Comparison of ENCODE assay signal across 10 mouse cellular contexts in genomic region chr7:28137613-28138012, GRCm38 (mm10). TPM values are rescaled to one million over a fixed set of nuclear protein-coding genes. Genes with fewer than 3 reads are reported as not detected.
DNase-seq lines count a peak whose midpoint lies in the region; ATAC-seq and TF ChIP-seq lines count a peak whose summit lies in the region.
"Had no signal": no experiment of that assay in that cellular context is flagged by ENCODE, and none has a peak within 500 bp of the region (broad histone marks: within the 10 kb centered on the region; RNA-seq: fewer than 3 reads in every experiment).

No protein-coding gene starts in this region.

- TF ChIP-seq CTCF in intestine, postnatal 0 days (IDR thresholded peaks at IDR 0.05; ENCODE audit: low read depth): peak; percentile 79
- TF ChIP-seq CTCF in liver, postnatal 0 days (IDR thresholded peaks at IDR 0.05; ENCODE audit: low read depth): peak; percentile 61

- ATAC-seq in intestine, postnatal 0 days: no peak
- no peak for ATAC-seq in intestine, embryonic 15.5 days
- no peak for ATAC-seq in liver, postnatal 0 days
- no peak for ATAC-seq in midbrain, embryonic 15.5 days (replicated peaks)

- H3K27me3 ChIP-seq in intestine, postnatal 0 days (replicated peaks; ENCODE audit: control insufficient read depth, insufficient read depth, low read length): no peaks in the 10 kb centered on the region
- no peaks in the 10 kb centered on the region for H3K27me3 ChIP-seq in intestine, embryonic 15.5 days (replicated peaks)
- H3K27me3 ChIP-seq in liver, postnatal 0 days (ENCODE audit: insufficient read depth, low read length): no peaks in the 10 kb centered on the region
- no peaks in the 10 kb centered on the region for H3K27me3 ChIP-seq in midbrain, embryonic 15.5 days (replicated peaks)
- H3K27me3 ChIP-seq: limb, embryonic 13.5 days; stomach, embryonic 15.5 days had no signal

- DNase-seq in CD4-positive helper T cell, adult 2 months (ENCODE audit: low read depth, low spot score): peak; percentile 10
- peak; percentile 82 for DNase-seq in ZHBTc4 (ENCODE audit: low read depth, low spot score)
- peak; percentile 37 for DNase-seq in forelimb bud, embryonic 11.5 days (ENCODE audit: low read depth, low spot score)
- no peak for DNase-seq in liver, postnatal 0 days
- DNase-seq in spleen, postnatal 4 days (ENCODE audit: low spot score in 2 of 2): no peak

- H3K4me2 ChIP-seq in intestine, postnatal 0 days (replicated peaks; ENCODE audit: low read depth): no peak overlapping the region
- no peak overlapping the region for H3K4me2 ChIP-seq in intestine, embryonic 15.5 days (replicated peaks)
- H3K4me2 ChIP-seq in liver, postnatal 0 days (ENCODE audit: low read depth, low read length): no peak overlapping the region
- H3K4me2 ChIP-seq in midbrain, embryonic 15.5 days: no peak overlapping the region
- H3K4me2 ChIP-seq: limb, embryonic 13.5 days; stomach, embryonic 15.5 days had no signal

- no peaks in the 10 kb centered on the region for H3K36me3 ChIP-seq in intestine, postnatal 0 days (ENCODE audit: control insufficient read depth, insufficient read depth)
- H3K36me3 ChIP-seq in intestine, embryonic 15.5 days: no peaks in the 10 kb centered on the region
- H3K36me3 ChIP-seq in liver, postnatal 0 days (replicated peaks; ENCODE audit: insufficient read depth, low read length): no peaks in the 10 kb centered on the region
- H3K36me3 ChIP-seq in midbrain, embryonic 15.5 days (replicated peaks): no peaks in the 10 kb centered on the region
- H3K36me3 ChIP-seq: limb, embryonic 13.5 days; stomach, embryonic 15.5 days had no signal

- H3K4me1 ChIP-seq in intestine, postnatal 0 days (replicated peaks; ENCODE audit: control insufficient read depth, insufficient read depth, low read length): no peaks in the 10 kb centered on the region
- H3K4me1 ChIP-seq in intestine, embryonic 15.5 days (replicated peaks): no peaks in the 10 kb centered on the region
- no peaks in the 10 kb centered on the region for H3K4me1 ChIP-seq in liver, postnatal 0 days (ENCODE audit: insufficient read depth)
- no peaks in the 10 kb centered on the region for H3K4me1 ChIP-seq in midbrain, embryonic 15.5 days
- H3K4me1 ChIP-seq: limb, embryonic 13.5 days; stomach, embryonic 15.5 days had no signal

- H3K4me3 ChIP-seq in intestine, postnatal 0 days (ENCODE audit: low read depth, low read length): no peak overlapping the region
- H3K4me3 ChIP-seq in intestine, embryonic 15.5 days (replicated peaks): no peak overlapping the region
- H3K4me3 ChIP-seq in liver, postnatal 0 days (ENCODE audit: low read depth, low read length): no peak overlapping the region
- no peak overlapping the region for H3K4me3 ChIP-seq in midbrain, embryonic 15.5 days
- H3K4me3 ChIP-seq: limb, embryonic 13.5 days; stomach, embryonic 15.5 days had no signal

- no peaks in the 10 kb centered on the region for H3K9me3 ChIP-seq in intestine, postnatal 0 days (ENCODE audit: control insufficient read depth)
- no peaks in the 10 kb centered on the region for H3K9me3 ChIP-seq in intestine, embryonic 15.5 days
- no peaks in the 10 kb centered on the region for H3K9me3 ChIP-seq in liver, postnatal 0 days (ENCODE audit: low read length)
- H3K9me3 ChIP-seq in midbrain, embryonic 15.5 days: no peaks in the 10 kb centered on the region
- H3K9me3 ChIP-seq: limb, embryonic 13.5 days; stomach, embryonic 15.5 days had no signal

- H3K9ac ChIP-seq in intestine, postnatal 0 days (ENCODE audit: low read depth, low read length): no peak overlapping the region
- H3K9ac ChIP-seq in intestine, embryonic 15.5 days: no peak overlapping the region
- no peak overlapping the region for H3K9ac ChIP-seq in liver, postnatal 0 days (replicated peaks)
- H3K9ac ChIP-seq in midbrain, embryonic 15.5 days: no peak overlapping the region
- H3K9ac ChIP-seq: limb, embryonic 13.5 days; stomach, embryonic 15.5 days had no signal

- WGBS in intestine, postnatal 0 days: 56% methylated on average over 5 of the region's 5 CpGs
- 58% methylated on average over 5 of the region's 5 CpGs for WGBS in intestine, embryonic 15.5 days
- WGBS in liver, postnatal 0 days (ENCODE audit: insufficient replicate concordance): 53% methylated on average over 5 of the region's 5 CpGs
- 50% methylated on average over 5 of the region's 5 CpGs for WGBS in midbrain, embryonic 15.5 days

- TF ChIP-seq EP300 in liver, postnatal 0 days (IDR thresholded peaks at IDR 0.05; ENCODE audit: low read depth): no peak

- H3K27ac ChIP-seq in intestine, postnatal 0 days (ENCODE audit: low read depth, low read length): no peak overlapping the region
- no peak overlapping the region for H3K27ac ChIP-seq in intestine, embryonic 15.5 days
- H3K27ac ChIP-seq in liver, postnatal 0 days (ENCODE audit: low read depth): no peak overlapping the region
- no peak overlapping the region for H3K27ac ChIP-seq in midbrain, embryonic 15.5 days
- H3K27ac ChIP-seq: limb, embryonic 13.5 days; stomach, embryonic 15.5 days had no signal

RNA-seq across cellular contexts. Expression of gene 9530053A07Rik, which starts 8.3 kb away (rescaled TPM):
- polyA plus RNA-seq in intestine, postnatal 0 days (2015; fragmentation: Nextera tagmentation; extraction: Ambion mirVana): 2.3 and 2.4 TPM in 2 replicates
- polyA plus RNA-seq in intestine, embryonic 15.5 days (2015; fragmentation: Nextera tagmentation; extraction: Ambion mirVana): 0.03 and 0.09 TPM in 2 replicates
- polyA plus RNA-seq in liver, postnatal 0 days (2015; fragmentation: Nextera tagmentation; extraction: Ambion mirVana): 0.01 TPM in 1 of 2 replicates, not detected in the other
- 0.05 and 0.06 TPM in 2 replicates for polyA plus RNA-seq in midbrain, embryonic 15.5 days (2015; fragmentation: Nextera tagmentation; extraction: Ambion mirVana)

RNA-seq across cellular contexts. Expression of gene Fbl, which starts 31.9 kb away (rescaled TPM):
- 60.6 and 67.1 TPM in 2 replicates for polyA plus RNA-seq in intestine, postnatal 0 days (2015; fragmentation: Nextera tagmentation; extraction: Ambion mirVana)
- 133 and 140 TPM in 2 replicates for polyA plus RNA-seq in intestine, embryonic 15.5 days (2015; fragmentation: Nextera tagmentation; extraction: Ambion mirVana)
- 48.4 and 51.6 TPM in 2 replicates for polyA plus RNA-seq in liver, postnatal 0 days (2015; fragmentation: Nextera tagmentation; extraction: Ambion mirVana)
- polyA plus RNA-seq in midbrain, embryonic 15.5 days (2015; fragmentation: Nextera tagmentation; extraction: Ambion mirVana): 75.6 and 78.4 TPM in 2 replicates

RNA-seq across cellular contexts. Expression of gene Dyrk1b, which starts 41.7 kb away (rescaled TPM):
- polyA plus RNA-seq in intestine, postnatal 0 days (2015; fragmentation: Nextera tagmentation; extraction: Ambion mirVana): 7.0 and 8.2 TPM in 2 replicates
- polyA plus RNA-seq in intestine, embryonic 15.5 days (2015; fragmentation: Nextera tagmentation; extraction: Ambion mirVana): 6.3 and 7.3 TPM in 2 replicates
- polyA plus RNA-seq in liver, postnatal 0 days (2015; fragmentation: Nextera tagmentation; extraction: Ambion mirVana): 4.0 and 4.5 TPM in 2 replicates
- 16.3 and 18.1 TPM in 2 replicates for polyA plus RNA-seq in midbrain, embryonic 15.5 days (2015; fragmentation: Nextera tagmentation; extraction: Ambion mirVana)

Comparison
In these comparisons a context has a peak if more than half of its experiments do, and no peak if none do; other contexts are left out.
1. DNase-seq: peak in CD4-positive helper T cell, adult 2 months (single experiment), ZHBTc4 (single experiment) and forelimb bud, embryonic 11.5 days (single experiment); none in liver, postnatal 0 days (single experiment) and spleen, postnatal 4 days (0 of 2).